Mouse (Mus musculus): ENCODE measurements around the gene Actr3.
"Not testable (repeated sequence)": the region's sequence is repeated elsewhere in the genome, so short reads cannot be mapped to it uniquely, and the experiment has no call there.

The Actr3 gene

DNA sequence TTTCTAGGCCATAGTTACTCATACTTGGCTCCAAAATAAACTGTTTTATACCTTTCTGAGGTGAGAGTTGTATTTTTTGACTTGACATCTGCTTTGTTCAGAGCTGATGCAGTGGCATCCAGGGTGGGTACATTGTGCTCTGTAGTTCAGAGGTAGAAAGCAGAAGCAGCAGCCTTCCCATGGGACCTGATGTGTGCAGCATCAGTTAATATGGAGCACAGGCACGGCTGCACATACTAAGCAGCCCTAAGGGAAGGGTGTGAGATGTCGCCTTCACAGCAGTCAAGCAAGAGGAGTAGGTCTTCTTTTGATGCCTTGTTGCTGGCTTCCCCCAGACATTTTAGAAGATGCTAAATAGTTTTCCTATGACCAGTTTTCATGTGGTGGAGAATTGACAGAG lies 3.3 kb upstream of the Actr3 start:
- DNase-seq (ENCODE audit: low spot score in 2 of 2), result no peak

DNA sequence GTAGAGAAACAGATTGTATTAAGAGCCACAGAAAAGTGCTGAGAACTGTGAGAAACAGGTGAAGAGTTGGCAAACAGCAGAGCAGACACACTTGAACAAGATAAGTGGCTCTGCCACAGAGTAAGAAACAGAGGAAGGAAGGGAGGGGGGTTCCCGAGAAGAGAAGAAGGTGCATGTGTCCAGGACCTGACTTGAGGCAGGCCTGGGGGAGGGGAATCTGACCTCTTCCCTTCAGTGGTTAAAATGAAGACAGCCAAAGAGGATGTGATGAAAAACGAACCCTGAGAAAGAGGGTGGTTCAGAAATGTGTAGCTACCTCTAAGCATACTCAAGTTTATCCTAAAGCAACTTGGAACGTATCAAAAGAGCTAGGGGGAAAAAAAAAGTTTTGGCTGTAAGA lies 2.4 kb upstream of the Actr3 start:
- DNase-seq (ENCODE audit: low spot score in 2 of 2), result no peak

DNA sequence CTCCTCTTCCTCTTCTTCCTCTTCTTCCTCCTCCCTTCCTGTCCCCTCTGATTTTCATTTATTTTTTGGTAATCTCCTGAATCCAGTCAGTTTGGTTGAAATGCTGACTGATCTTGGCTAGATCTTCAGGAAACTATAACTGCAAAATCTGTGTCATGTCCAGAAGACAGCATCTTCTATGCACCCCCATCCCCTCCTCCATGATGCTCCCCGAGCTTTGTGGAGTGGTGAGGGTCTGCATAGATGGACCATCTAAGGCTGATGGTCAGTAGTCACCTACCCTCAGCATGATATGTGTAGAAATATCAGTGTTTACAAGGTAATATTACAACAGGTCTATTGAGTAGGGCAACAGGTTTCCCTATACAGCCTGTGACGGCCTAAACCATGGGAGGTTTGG lies 1.6 kb upstream of the Actr3 start:
- no peak for DNase-seq (ENCODE audit: low spot score in 2 of 2)

DNA sequence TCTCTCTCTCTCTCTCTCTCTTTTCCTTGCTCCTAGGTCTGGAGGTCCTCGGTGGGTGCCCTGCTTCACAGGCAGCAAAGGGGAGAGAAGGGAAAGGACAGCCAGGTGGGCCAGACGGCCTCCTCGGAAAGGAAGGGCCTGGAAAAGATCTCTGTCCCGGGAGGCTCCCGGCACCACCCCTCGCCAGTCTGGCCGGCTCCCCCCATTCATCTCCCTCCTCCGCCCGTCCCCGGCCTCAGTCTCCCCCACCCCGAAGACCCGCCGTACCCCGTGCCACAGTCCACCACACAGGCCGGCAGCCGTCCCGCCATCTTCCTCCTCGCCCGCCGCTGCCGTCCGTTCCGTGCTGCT lies 534 bp downstream of the Actr3 start:
- DNase-seq (ENCODE audit: low spot score in 2 of 2), result no peak

DNA sequence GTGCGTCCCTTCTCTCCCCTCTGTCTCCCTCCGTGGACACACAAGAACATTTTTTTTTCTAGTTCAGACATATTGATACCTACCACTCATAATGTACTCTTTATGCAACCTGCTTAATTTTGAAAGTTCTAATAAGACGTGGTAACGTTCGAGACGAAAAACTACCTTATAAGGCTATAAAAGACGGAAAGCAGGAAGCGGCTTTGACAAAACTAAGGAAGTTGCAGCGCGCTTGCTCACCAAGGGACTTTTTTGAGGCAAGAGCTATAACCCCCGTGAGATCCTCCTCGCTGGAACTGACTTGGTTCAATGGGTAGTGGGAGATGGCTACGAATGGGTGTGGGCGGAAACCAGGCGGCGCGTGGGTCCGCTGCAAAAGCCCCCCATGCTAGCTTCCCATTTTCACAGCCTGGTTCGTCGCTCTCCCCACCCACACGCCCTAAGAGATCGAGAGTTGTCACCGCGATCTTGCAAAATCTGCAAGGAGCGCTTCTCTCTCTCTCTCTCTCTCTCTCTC lies 984 bp downstream of the Actr3 start:
- DNase-seq (ENCODE audit: low spot score in 2 of 2), result peak; percentile 17 to 35

DNA sequence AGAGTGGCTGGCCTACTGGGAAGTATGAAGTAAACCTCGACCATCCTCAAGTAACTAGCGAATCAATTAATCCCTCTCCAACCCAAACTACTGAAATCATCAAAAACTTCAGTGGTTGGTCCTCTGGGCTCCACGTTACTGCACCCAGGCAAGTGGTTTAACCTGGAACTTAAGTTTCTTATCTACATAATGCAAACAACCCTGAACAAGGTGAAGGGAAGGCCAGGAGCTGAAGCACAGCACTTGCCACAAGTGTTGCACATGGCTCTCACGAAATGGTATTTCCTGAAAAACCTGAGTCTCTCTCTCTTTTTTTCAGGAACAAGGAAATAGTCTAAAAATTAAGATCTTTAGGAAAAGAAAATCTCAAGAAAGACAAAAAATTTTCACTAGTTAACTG lies 4.2 kb downstream of the Actr3 start:
- DNase-seq (ENCODE audit: low spot score in 2 of 2), result no peak

DNA sequence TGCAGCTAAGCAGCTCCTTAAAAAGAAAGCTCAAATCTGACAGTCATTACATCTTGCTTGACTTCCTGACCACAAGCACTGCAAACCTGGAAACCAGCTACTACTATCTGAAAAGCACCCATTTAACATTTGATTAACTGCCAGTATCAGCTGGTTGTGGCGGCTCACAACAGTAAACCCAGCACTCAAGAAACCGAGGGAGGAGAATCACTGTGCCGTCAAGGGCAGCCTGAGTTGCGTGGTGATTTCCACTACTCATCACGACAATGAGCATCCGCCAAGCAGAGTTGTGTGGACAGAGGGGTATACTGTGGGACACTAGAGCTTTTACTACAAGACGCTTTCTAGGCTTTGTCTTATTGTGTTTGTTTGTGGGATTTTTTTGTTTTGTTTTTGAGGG lies 4.8 kb downstream of the Actr3 start:
- DNase-seq (ENCODE audit: low spot score in 2 of 2), result no peak

DNA sequence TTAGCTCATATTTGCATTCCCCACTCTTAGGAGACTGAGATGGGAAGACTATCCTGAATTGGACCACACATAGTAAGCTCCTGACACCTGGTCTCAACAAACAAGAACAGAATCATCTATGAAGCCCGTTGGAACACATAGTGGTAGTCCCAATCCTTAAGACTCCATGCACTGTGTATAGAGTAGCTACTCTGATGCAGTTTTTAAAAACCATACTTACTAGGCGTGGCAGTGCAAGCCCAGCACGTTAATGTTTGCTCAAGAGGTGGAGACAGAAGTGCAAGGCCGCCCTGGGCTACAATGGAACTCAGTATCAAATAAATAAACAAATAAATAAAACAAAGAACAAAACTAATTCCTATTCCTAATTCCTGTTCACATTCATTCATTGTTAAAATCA lies 5.5 kb downstream of the Actr3 start:
- DNase-seq (ENCODE audit: low spot score in 2 of 2), result no peak

DNA sequence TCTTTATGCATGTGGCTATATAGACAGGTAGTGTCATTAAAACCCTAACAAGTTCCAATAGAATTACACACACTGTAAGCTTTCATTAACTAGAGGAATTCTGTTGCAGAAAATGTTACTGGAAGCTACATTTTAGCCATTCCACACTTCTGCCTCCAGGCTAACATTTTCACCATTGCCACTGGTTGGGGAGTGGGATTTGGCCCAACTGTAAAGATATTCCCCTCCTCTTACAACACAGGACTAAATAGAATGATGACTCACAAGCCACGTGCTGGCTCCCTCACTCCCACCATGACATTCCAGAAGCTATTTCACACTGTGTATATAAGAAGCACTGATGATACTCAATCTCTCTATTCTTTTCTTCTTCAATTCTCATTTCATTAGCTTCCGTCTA lies 7.2 kb downstream of the Actr3 start:
- no peak for DNase-seq (ENCODE audit: low spot score in 2 of 2)

DNA sequence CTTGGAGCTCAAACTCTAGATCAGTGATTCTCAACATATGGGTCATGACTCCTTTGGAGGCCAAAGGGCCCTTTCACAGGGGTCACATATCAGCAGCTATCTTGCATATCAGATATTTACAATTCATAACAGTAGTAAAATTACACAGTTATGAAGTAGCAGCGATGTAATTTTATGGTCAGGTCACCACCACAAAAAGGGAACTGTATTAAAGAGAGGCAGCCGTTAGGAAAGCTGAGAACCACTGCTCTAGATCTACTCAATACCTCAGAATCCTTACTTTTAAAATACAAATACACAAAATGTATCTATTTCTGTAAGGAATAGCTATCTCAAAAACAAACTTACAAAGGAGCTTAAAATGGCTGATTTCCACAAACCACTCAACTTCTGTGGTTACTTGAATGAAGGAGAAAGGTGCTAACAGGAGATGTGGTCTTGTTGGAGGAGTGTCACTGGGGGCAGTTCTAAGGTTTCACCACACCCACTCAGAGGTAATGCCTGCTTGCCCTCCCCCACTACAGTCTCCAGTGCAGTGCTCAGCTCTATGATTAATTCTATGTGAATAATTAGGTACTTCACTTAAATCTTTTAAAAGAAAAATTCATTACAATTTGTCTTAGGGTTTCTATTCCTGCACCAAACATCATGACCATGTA lies 9.0 kb downstream of the Actr3 start:
- DNase-seq (ENCODE audit: low spot score in 2 of 2), result no peak

DNA sequence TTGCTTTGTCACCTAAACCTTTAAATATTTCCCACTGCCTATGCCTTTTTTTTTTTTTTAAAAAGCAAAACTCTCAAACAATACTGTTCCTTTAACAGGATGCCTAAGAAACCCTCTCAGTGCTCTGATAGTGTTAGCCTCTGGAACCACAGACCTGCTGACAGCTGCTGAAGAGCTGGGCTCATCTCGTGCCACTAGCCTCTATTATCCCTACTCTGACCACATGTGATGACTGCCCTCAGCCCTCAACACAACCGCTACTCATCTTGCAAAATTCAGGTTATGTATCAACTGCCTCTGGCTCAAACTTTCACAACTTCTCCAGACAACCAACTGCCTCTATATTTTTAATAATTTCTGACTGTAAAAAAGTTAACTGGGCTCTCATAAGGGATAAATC lies 15.6 kb downstream of the Actr3 start:
- DNase-seq (ENCODE audit: low spot score in 2 of 2), result no peak

DNA sequence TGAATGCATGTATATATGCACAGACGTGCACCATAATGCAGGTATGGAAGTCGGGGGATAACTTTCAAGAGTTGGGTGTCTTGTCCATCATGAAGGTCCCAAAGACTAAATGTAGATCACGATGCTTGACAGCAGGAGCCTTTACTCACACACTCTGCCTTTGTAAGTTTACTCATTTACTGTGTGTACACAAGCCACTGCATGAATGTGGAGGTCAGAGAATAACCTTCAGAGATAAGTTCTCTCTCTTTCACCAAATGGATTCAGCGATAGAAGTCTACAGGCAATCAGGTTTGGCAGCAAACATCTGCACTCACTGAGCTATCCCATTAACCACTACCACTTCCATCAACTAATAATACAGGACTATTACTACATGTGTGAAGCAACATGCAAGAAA lies 16.8 kb downstream of the Actr3 start:
- no peak for DNase-seq (ENCODE audit: low spot score in 2 of 2)

DNA sequence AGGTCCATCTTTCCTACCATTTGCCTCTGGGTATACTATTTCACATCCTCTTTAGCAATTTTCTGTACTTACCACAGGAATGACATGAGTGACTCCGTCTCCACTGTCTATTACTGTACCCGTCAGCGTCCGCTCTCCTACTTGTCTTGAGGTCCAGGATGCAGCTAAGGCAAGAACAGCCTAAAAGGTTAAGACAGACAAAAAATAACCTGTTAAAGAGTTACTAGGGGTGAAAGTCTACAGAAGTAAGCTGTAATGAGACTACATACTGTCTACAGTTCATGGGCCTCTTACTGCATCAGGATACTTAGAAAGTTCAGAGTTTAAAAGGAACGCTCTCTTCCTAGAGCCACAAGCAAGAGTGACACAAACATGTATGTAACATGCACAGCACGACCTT lies 28.3 kb downstream of the Actr3 start:
- DNase-seq (ENCODE audit: low spot score in 2 of 2), result no peak

DNA sequence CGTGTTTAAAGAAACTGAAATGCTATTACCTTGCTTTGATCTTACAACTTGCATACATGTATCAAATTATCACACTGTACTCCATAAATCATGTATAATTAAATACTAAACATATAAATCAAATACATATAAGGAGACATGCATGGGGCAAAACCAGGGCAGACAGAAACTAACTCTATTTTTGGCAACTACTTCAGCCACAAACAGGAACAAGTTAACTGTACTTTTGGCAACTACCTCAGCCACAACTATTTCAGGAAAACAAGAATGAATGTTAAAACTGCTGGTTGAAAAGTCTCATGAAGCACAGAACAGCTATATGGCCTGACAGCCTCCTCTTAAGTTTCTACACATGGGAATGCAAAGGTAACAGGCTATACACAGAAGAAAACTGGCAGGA lies 40.1 kb downstream of the Actr3 start:
- no peak for DNase-seq (ENCODE audit: low spot score in 2 of 2)

DNA sequence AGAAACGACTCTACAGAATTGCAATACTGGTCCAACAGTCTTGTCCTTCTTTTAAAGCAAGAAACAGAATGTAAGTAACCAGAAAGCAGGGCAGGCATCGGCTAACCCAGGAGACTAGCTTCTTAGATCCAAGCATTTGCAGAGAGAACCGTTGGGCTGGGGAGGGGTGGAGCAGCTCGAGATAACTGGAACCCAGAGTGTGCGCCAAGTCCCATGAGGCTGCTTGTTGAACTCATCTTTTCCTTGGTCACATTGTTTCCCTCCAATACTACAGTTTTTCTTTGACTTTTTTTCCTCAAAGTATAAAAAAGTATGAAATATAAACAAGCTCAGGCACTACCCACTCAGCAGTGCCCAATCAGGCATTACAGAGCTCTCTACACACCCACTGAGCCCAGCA lies 42.2 kb downstream of the Actr3 start:
- DNase-seq (ENCODE audit: low spot score in 2 of 2), result not testable (repeated sequence)

DNA sequence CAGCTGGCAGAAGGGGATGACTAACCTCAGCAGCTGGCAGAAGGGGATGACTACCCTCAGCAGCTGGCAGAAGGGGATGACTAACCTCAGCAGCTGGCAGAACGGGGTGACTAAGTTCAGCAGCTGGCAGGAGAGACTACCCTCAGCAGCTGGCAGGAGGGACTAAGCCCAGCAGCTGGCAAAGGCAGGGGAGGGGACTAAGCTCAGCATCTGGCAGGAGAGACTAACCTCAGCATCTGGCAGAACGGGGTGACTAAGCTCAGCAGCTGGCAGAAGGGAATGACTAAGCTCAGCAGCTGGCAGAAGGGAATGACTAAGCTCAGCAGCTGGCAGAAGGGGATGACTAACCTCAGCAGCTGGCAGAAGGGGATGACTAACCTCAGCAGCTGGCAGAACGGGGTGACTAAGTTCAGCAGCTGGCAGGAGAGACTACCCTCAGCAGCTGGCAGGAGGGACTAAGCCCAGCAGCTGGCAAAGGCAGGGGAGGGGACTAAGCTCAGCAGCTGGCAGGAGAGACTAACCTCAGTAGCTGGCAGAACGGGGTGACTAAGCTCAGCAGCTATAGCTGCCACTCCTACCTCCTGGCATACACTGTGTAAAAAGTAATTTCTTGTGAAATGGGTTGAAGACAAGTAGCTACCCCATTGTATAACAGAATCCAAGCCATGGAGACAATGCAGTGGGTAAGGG lies 45.3 kb downstream of the Actr3 start:
- DNase-seq (ENCODE audit: low spot score in 2 of 2), result not testable (repeated sequence)

DNA sequence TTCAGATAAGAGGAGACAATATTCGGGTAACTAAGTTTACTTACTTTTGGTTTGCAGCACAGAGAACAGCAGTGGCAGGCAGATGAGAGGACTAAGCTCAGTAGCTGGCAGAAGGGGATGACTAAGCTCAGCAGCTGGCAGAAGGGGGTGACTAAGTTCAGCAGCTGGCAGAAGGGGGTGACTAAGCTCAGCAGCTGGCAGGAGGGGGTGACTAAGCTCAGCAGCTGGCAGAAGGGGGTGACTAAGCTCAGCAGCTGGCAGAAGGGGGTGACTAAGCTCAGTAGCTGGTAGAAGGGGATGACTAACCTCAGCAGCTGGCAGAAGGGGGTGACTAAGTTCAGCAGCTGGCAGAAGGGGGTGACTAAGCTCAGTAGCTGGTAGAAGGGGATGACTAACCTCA lies 45.9 kb downstream of the Actr3 start:
- DNase-seq (ENCODE audit: low spot score in 2 of 2), result not testable (repeated sequence)

DNA sequence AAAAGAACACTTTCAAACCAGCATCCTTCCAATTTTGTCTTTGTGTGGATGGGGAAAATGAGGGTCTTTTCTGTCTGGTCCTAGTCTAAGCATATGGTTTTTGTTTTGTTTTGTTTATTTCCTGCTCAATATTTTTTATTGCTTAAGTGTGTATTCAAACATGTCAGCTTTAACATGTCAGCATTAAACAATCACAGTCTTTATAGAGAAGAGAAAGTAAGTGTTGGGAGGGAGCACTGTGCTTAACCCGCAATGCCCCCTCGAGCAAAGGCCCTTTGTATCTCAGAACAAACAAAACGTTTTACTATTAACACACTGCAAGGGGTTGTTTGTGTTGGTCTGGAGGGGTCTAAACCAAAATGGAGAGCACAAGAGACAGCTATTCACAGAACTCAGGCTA lies 47.2 kb downstream of the Actr3 start:
- DNase-seq (ENCODE audit: low spot score in 2 of 2), result no peak

DNA sequence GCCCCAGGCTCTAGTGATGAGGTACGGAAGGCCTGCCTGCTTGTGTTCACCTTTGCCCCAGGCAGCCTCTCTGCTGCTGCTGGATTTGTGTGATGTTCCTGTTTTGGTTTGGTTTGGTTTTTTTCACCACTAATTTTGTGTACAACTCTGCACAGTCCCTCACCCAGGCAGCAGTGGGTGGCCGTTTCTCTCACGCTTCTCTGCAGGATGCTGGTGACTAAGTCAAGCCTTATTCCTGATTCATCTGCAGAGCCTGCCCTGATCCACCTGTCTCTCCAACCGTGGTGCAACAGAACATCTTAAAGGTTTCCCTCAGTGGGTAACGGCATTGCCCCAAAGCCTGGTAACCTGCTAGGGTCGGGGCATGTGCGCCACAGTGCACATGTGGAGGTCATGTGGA lies 49.3 kb downstream of the Actr3 start:
- no peak for DNase-seq (ENCODE audit: low spot score in 2 of 2)

DNA sequence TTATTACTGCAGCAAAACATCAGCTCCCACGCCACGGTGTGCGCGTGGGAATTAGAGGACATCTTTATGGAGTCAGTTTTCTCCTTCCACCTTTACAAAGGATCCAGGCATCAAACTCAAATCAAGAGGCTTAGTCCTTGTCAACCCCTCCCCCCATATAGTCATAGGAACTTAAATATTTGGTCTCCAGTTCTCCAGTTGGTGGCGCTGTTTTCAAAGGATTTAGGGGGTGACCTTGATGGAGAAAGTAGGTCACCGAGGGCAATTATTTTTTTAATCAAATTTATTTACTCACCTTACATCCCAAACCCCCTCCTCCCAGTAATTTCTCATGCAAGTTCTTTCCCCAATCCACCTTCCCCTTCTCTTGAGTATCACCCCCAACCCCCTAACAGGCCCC lies 52.9 kb downstream of the Actr3 start:
- DNase-seq (ENCODE audit: low spot score in 2 of 2), result no peak

DNA sequence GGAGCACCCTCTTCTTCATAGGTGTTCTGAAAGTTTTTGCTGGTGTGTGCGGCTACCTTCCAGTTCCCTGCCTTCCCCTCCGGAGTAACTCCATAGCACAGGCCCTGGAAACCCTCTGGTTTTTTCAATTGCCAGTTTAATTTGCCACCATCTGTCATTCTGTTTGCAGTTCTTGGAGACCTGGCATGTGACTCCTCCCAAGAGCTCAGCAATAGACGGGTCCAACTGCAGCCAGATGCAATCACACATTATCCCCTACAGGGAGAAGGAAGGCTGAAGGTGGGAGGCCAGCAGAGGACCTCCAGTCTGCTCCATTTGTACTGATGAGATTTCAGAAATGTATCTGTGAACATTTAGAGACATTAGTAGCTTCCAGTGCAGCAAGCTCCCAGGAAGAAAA lies 56.6 kb downstream of the Actr3 start:
- no peak for DNase-seq (ENCODE audit: low spot score in 2 of 2)

DNA sequence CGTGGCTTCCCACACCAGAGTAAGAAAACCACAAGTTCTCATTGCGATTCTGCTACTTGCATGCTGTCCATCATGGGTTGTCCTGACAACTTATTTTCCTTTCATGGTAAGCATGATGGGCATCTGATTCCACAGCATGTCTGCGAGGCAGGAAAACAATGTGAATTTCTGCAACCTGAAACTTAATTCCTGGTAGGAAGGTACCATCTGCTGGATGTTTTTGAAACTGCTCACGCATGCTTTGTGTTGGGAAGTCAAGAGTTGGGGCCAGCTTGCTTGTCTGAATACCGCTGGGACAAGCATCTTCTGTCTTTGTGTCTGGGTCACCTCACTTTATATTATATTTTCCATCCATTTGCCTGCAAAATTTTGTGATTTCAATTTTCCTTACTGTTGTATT lies 62.7 kb downstream of the Actr3 start:
- no peak for DNase-seq (ENCODE audit: low spot score in 2 of 2)

DNA sequence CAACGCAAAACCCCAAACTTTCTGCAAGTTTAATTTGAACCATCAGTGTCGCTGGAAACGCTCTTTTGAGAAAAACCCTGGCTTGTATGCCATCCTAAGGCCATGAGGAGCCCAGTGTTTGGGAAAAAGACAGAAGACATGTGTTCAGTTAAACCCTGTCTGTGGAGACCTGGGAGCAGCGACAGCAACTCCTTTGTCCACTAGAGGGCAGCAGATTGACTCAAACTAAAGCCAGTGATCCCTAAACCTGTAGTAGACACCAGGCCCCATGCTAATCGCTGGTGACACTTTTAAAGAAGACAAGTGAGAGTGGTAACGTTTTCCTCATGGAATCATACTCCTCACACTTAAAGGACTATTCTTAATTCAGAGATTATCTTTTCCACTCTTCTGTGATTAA lies 64.7 kb downstream of the Actr3 start:
- DNase-seq (ENCODE audit: low spot score in 2 of 2), result peak; percentile 33 to 43

DNA sequence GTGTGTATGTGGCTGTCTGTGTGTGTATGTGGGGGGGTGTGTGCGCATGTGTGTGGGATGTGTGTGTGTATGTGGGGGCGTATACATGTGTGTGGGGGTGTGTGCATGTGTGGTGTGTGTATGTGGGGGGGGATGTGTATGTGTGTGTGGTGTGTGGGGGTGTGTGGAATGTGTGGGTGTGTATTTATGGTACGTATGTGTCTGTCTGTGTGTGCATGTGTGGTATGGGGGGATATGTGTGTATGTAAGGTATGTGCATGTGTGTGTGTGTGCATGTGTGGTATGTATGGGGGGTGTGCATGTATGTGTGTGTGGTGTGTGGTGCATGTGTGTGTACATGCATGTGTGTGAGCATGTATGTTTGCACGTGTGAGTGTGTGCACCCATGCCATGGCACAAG lies 70.0 kb downstream of the Actr3 start:
- DNase-seq (ENCODE audit: low spot score in 2 of 2), result no peak
